Mouse (Mus musculus) olfactory bulb, adult 2 months (tissue): ENCODE data around the gene Rnf44.

Experiments
- CTCF ChIP-seq: fragments of 200-500 bp; IDR thresholded peaks from 2 replicates; pipeline ENCODE4 v1.5.1; 2012; ENCODE audit warnings: low read depth, mild to moderate bottlenecking, low read length, moderate library complexity; ENCODE audit not compliant: insufficient read depth
- POLR2A ChIP-seq: fragments of 200-500 bp; IDR thresholded peaks from 2 replicates; pipeline ENCODE4 v1.6.1; 2012; ENCODE audit warnings: mild to moderate bottlenecking, low read depth, low read length, moderate library complexity; ENCODE audit not compliant: insufficient read depth

DNA sequence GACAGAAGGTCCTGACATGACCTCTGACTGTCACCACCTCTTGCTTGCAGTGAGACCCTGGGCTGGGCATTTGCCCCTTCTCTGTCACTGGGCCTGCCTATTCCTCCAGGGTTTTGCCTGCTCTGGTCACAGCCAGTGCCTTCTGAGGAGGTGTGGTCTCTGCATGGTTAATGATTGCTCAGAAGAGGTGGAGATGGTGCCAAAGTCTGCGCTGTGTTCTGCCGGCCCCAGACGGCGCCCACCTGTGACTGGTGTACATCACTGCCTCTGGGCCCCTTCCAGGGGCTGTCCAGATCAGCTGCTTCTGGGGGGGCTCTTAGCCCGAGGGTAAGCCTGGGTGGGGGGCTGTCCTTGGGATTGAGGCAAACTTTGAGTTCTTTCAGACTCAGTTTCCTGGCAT is 7.5 kb upstream of the Rnf44 start, which contains the start of gene Cdhr2:
- TF ChIP-seq CTCF (no peak), POLR2A (no peak)
